Mouse (Mus musculus) kidney, adult 18-20 months (tissue): ENCODE measurements around the gene Gm20388.

Experiments
- DNase-seq: peaks from one replicate; pipeline ENCODE4 v3.0.0; 2021

Gm20388 gene

GRCm38 (mm10) chr8:120129547-120129946 lies 218.9 kb downstream of the Gm20388 start:
- no peak for DNase-seq

GRCm38 (mm10) chr8:120131158-120131557 lies 220.5 kb downstream of the Gm20388 start:
- no peak for DNase-seq

- peak; percentile 50 for DNase-seq
Observed at GRCm38 (mm10) chr8:120133169-120133568, 222.5 kb downstream of the Gm20388 start.

- DNase-seq, result no peak
Observed at GRCm38 (mm10) chr8:120135687-120136086, 225.0 kb downstream of the Gm20388 start.

- DNase-seq, result no peak
Observed at GRCm38 (mm10) chr8:120136618-120137017, 226.0 kb downstream of the Gm20388 start.

- no peak for DNase-seq
Observed at GRCm38 (mm10) chr8:120138958-120139357, 228.3 kb downstream of the Gm20388 start.

GRCm38 (mm10) chr8:120140769-120141168 lies 230.1 kb downstream of the Gm20388 start:
- no peak for DNase-seq

GRCm38 (mm10) chr8:120143911-120144651 lies 233.4 kb downstream of the Gm20388 start:
- DNase-seq, result no peak

- no peak for DNase-seq
Observed at GRCm38 (mm10) chr8:120144652-120145301, 234.1 kb downstream of the Gm20388 start.

GRCm38 (mm10) chr8:120146051-120146450 lies 235.4 kb downstream of the Gm20388 start:
- no peak for DNase-seq

- no peak for DNase-seq
Observed at GRCm38 (mm10) chr8:120150028-120150427, 239.4 kb downstream of the Gm20388 start.

GRCm38 (mm10) chr8:120151151-120151550 lies 240.5 kb downstream of the Gm20388 start:
- DNase-seq, result no peak

GRCm38 (mm10) chr8:120152636-120153035 lies 242.0 kb downstream of the Gm20388 start:
- DNase-seq, result no peak

- no peak for DNase-seq
Observed at GRCm38 (mm10) chr8:120160366-120160765, 249.7 kb downstream of the Gm20388 start.

GRCm38 (mm10) chr8:120161658-120162403 lies 251.2 kb downstream of the Gm20388 start:
- DNase-seq, result no peak

- DNase-seq, result no peak
Observed at GRCm38 (mm10) chr8:120162404-120162752, 251.7 kb downstream of the Gm20388 start.

GRCm38 (mm10) chr8:120163376-120163775 lies 252.7 kb downstream of the Gm20388 start:
- DNase-seq, result no peak

GRCm38 (mm10) chr8:120164026-120164425 lies 253.4 kb downstream of the Gm20388 start:
- peak; percentile 43 for DNase-seq

GRCm38 (mm10) chr8:120167136-120167535 lies 256.5 kb downstream of the Gm20388 start:
- no peak for DNase-seq

- no peak for DNase-seq
Observed at GRCm38 (mm10) chr8:120167821-120168220, 257.2 kb downstream of the Gm20388 start.

GRCm38 (mm10) chr8:120169119-120169518 lies 258.5 kb downstream of the Gm20388 start:
- no peak for DNase-seq

- no peak for DNase-seq
Observed at GRCm38 (mm10) chr8:120173195-120173594, 262.6 kb downstream of the Gm20388 start.

GRCm38 (mm10) chr8:120174606-120175005 lies 264.0 kb downstream of the Gm20388 start:
- no peak for DNase-seq

- DNase-seq, result no peak
Observed at GRCm38 (mm10) chr8:120176605-120177004, 266.0 kb downstream of the Gm20388 start.
